Comparison of ENCODE assay signal across 22 mouse cellular contexts in the genomic region with DNA sequence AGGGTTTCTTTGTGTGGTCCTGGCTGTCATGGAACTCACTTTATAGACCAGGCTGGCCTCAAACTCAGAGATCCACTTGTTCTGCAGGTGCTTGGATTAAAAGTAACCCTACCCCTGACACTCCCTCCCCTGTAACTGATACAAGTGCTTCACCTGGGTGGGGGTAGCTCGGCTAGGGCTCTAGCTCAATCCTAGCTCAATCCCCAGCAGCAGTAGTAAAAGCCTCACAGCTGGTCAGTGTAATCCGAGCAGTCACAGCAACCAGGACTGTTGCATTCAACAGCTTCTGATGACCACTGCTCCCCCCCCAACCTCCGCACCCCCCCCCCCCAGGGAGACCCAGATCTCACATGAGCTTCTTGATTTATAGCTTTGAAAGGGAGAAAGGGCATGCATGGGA. TPM values are rescaled to one million over a fixed set of nuclear protein-coding genes. Genes with fewer than 3 reads are reported as not detected.
A peak's percentile ranks its signal among the peaks of the same experiment; 100 is the strongest.
DNase-seq lines count a peak whose midpoint lies in the region; ATAC-seq and TF ChIP-seq lines count a peak whose summit lies in the region.
"Had no signal": no experiment of that assay in that cellular context is flagged by ENCODE, and none has a peak within 500 bp of the region (broad histone marks: within the 10 kb centered on the region; RNA-seq: fewer than 3 reads in every experiment).

No protein-coding gene starts in this region.

- peak; percentile 49; the same call in 1 of the 2 replicates for ATAC-seq in kidney, embryonic 16.5 days (ENCODE audit: low FRiP score, low TSS enrichment)
- ATAC-seq: activated CD4-positive, CD25-positive, alpha-beta regulatory T cell, adult 4 months; forebrain, embryonic 15.5 days had no signal

- peak; percentile 13 for DNase-seq in gastrocnemius, adult 2 months
- DNase-seq in gastrocnemius, postnatal 25 days = no peak
- DNase-seq in kidney, adult 9 months = no peak
- DNase-seq in Muller cell, postnatal 12 days (ENCODE audit: inconsistent ontology term) = no peak
- DNase-seq: adrenal gland, adult 8-10 months; B cell, adult 2 months; cerebellum, adult 11-12 months; cerebellum, adult 8-10 months; cerebellum, postnatal 36 days; embryo, embryonic 11 days; gastrocnemius, postnatal 10 days; heart, adult 11 months had no signal

- 28% methylated on average over 3 of the region's 3 CpGs for WGBS in kidney, embryonic 16.5 days

- no peaks in the 10 kb centered on the region for H3K27me3 ChIP-seq in kidney, embryonic 16.5 days (ENCODE audit: insufficient read depth, low read length)
- H3K27me3 ChIP-seq in E14TG2a.4 (ENCODE audit: insufficient read depth, low read length) = no peaks in the 10 kb centered on the region
- H3K27me3 ChIP-seq: CH12.LX; forebrain, embryonic 12.5 days; forebrain, embryonic 15.5 days; hindbrain, embryonic 12.5 days; hindbrain, embryonic 15.5 days had no signal

- no peak overlapping the region for H3K4me2 ChIP-seq in kidney, embryonic 16.5 days (replicated peaks; ENCODE audit: low read depth, low read length)
- H3K4me2 ChIP-seq: forebrain, embryonic 12.5 days; forebrain, embryonic 15.5 days; heart, embryonic 11.5 days; hindbrain, embryonic 12.5 days; hindbrain, embryonic 15.5 days had no signal

- H3K4me3 ChIP-seq in gastrocnemius, adult 2 months = no peak overlapping the region
- no peak overlapping the region for H3K4me3 ChIP-seq in kidney, embryonic 16.5 days (ENCODE audit: low read length)
- peak overlapping the region; percentile 32; the same call in 1 of the 2 replicates for H3K4me3 ChIP-seq in E14TG2a.4 (replicated peaks; ENCODE audit: low read length)
- H3K4me3 ChIP-seq: erythroblast, embryonic 14.5 days; forebrain, embryonic 12.5 days; forebrain, embryonic 15.5 days; hindbrain, embryonic 12.5 days; hindbrain, embryonic 15.5 days had no signal

- no peaks in the 10 kb centered on the region for H3K9me3 ChIP-seq in kidney, embryonic 16.5 days (ENCODE audit: low read length)
- peaks cover 87% of the 10 kb centered on the region for H3K9me3 ChIP-seq in E14TG2a.4 (ENCODE audit: low read length)
- H3K9me3 ChIP-seq: forebrain, embryonic 12.5 days; forebrain, embryonic 15.5 days; hindbrain, embryonic 12.5 days; hindbrain, embryonic 15.5 days had no signal

- no peak for TF ChIP-seq CTCF in gastrocnemius, adult 2 months (IDR thresholded peaks at IDR 0.05)
- TF ChIP-seq CTCF in E14TG2a.4 (conservative IDR thresholded peaks at IDR 0.05; ENCODE audit: low read length) = no peak

- H3K27ac ChIP-seq in gastrocnemius, adult 2 months = peak overlapping the region; percentile 20; the same call in 1 of the 2 replicates
- H3K27ac ChIP-seq in kidney, embryonic 16.5 days (ENCODE audit: low read length) = peak overlapping the region; percentile 0; the same call in 1 of the 2 replicates
- H3K27ac ChIP-seq: forebrain, embryonic 12.5 days; forebrain, embryonic 15.5 days; hindbrain, embryonic 12.5 days; hindbrain, embryonic 15.5 days had no signal

- no peaks in the 10 kb centered on the region for H3K4me1 ChIP-seq in kidney, embryonic 16.5 days (ENCODE audit: insufficient read depth, low read length)
- H3K4me1 ChIP-seq in E14TG2a.4 (replicated peaks; ENCODE audit: low read depth, low read length) = no peaks in the 10 kb centered on the region
- H3K4me1 ChIP-seq: forebrain, embryonic 12.5 days; forebrain, embryonic 15.5 days; hindbrain, embryonic 12.5 days; hindbrain, embryonic 15.5 days had no signal

- H3K9ac ChIP-seq in kidney, embryonic 16.5 days (replicated peaks; ENCODE audit: low read length) = no peak overlapping the region
- H3K9ac ChIP-seq: forebrain, embryonic 12.5 days; forebrain, embryonic 15.5 days; hindbrain, embryonic 12.5 days; hindbrain, embryonic 15.5 days had no signal

- peaks cover 93% of the 10 kb centered on the region for H3K36me3 ChIP-seq in kidney, embryonic 16.5 days (ENCODE audit: insufficient read depth, low read length)
- peaks cover 97% of the 10 kb centered on the region for H3K36me3 ChIP-seq in E14TG2a.4 (ENCODE audit: insufficient read depth, low read length)

- intact Hi-C loops in gastrocnemius, adult 2 months (cut with DNase I) = loop anchor here (2.0 kb wide), 1 partner anchor 15 kb away; no protein-coding TSS in a partner anchor

RNA-seq across cellular contexts. Expression of a gene that starts 18.5 kb away (rescaled TPM):
- over 10,000 TPM in 1 of 2 experiments, 1,000 to 10,000 TPM in 1; 4,293 to 10,756 TPM for total RNA-seq in gastrocnemius, adult 2 months (2021)
- over 10,000 TPM in 1 of 2 experiments, 1,000 to 10,000 TPM in 1; 8,936 to 14,319 TPM for total RNA-seq in gastrocnemius, postnatal 25 days (2021)
- 233 and 312 TPM in 2 replicates for polyA plus RNA-seq in kidney, embryonic 16.5 days (2015; fragmentation: Nextera tagmentation; extraction: Ambion mirVana)
- polyA plus RNA-seq: activated CD4-positive, CD25-positive, alpha-beta regulatory T cell, adult 4 months; erythroblast, embryonic 14.5 days had no signal

RNA-seq across cellular contexts. Expression of a gene that starts 20.1 kb away (rescaled TPM):
- total RNA-seq in gastrocnemius, adult 2 months (2021) = 10 to 100 TPM; 40.3 to 47.4 TPM
- 10 to 100 TPM; 34.9 to 41.8 TPM for total RNA-seq in gastrocnemius, postnatal 25 days (2021)
- polyA plus RNA-seq in kidney, embryonic 16.5 days (2015; fragmentation: Nextera tagmentation; extraction: Ambion mirVana) = 80.2 and 83.0 TPM in 2 replicates

RNA-seq across cellular contexts. Expression of a gene that starts 20.4 kb away (rescaled TPM):
- total RNA-seq in gastrocnemius, adult 2 months (2021) = 10 to 100 TPM; 52.3 to 62.4 TPM
- total RNA-seq in gastrocnemius, postnatal 25 days (2021) = 10 to 100 TPM; 56.2 to 79.8 TPM
- 66.5 and 69.1 TPM in 2 replicates for polyA plus RNA-seq in kidney, embryonic 16.5 days (2015; fragmentation: Nextera tagmentation; extraction: Ambion mirVana)

RNA-seq across cellular contexts. Expression of a gene that starts 35.3 kb away (rescaled TPM):
- total RNA-seq in gastrocnemius, adult 2 months (2021) = 1 to 10 TPM; 3.7 to 4.8 TPM
- total RNA-seq in gastrocnemius, postnatal 25 days (2021) = 1 to 10 TPM; 2.2 to 2.7 TPM
- 1.5 and 2.7 TPM in 2 replicates for polyA plus RNA-seq in kidney, embryonic 16.5 days (2015; fragmentation: Nextera tagmentation; extraction: Ambion mirVana)
- total RNA-seq: CH12.LX had no signal
- polyA plus RNA-seq: erythroblast, embryonic 14.5 days had no signal

RNA-seq across cellular contexts. Expression of a gene that starts 36.5 kb away (rescaled TPM):
- total RNA-seq in gastrocnemius, adult 2 months (2021) = 10 to 100 TPM; 20.0 to 24.3 TPM
- 10 to 100 TPM; 21.1 to 22.5 TPM for total RNA-seq in gastrocnemius, postnatal 25 days (2021)
- 32.3 and 33.0 TPM in 2 replicates for polyA plus RNA-seq in kidney, embryonic 16.5 days (2015; fragmentation: Nextera tagmentation; extraction: Ambion mirVana)
